ENCODE assay signal across 20 mouse cellular contexts in the genomic region with DNA sequence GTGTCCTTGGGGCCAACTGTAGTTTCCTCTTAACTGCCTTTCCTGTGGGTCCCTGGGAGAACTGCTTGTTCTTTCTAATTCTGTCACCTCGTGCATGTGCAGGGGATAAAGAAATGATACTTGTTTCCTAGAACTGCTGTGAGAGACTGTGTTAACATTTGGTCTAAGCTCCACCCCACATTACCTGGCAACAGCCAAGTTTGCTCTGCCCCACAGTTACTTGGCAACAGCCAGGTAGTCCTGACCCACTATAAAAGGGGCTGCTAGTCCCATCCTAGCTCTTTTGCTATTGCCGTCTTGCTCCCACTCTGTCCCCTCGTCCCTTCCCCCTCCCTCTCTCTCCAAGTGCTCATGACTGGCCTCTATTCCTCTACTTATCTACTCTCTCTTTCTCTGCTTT. TPM values are rescaled to one million over a fixed set of nuclear protein-coding genes. Genes with fewer than 3 reads are reported as not detected.
A peak's percentile ranks its signal among the peaks of the same experiment; 100 is the strongest.
DNase-seq lines count a peak whose midpoint lies in the region; ATAC-seq and TF ChIP-seq lines count a peak whose summit lies in the region.
"Had no signal": no experiment of that assay in that cellular context is flagged by ENCODE, and none has a peak within 500 bp of the region (broad histone marks: within the 10 kb centered on the region; RNA-seq: fewer than 3 reads in every experiment).

No protein-coding gene starts in this region.

- no peak for TF ChIP-seq CTCF in forebrain, postnatal 0 days (IDR thresholded peaks at IDR 0.05; ENCODE audit: low read depth)
- TF ChIP-seq CTCF in midbrain, postnatal 0 days (IDR thresholded peaks at IDR 0.05) = no peak

- WGBS in forebrain, postnatal 0 days = 24% methylated on average over 3 of the region's 3 CpGs
- 39% methylated on average over 3 of the region's 3 CpGs for WGBS in forebrain, embryonic 10.5 days
- 19% methylated on average over 3 of the region's 3 CpGs for WGBS in midbrain, embryonic 13.5 days
- WGBS in midbrain, postnatal 0 days = 27% methylated on average over 3 of the region's 3 CpGs
- 40% methylated on average over 3 of the region's 3 CpGs for WGBS in stomach, embryonic 14.5 days
- 35% methylated on average over 3 of the region's 3 CpGs for WGBS in kidney, embryonic 14.5 days

- H3K27ac ChIP-seq in forebrain, postnatal 0 days (ENCODE audit: low read depth, low read length) = no peak overlapping the region
- no peak overlapping the region for H3K27ac ChIP-seq in forebrain, embryonic 10.5 days
- H3K27ac ChIP-seq in midbrain, embryonic 13.5 days = no peak overlapping the region
- no peak overlapping the region for H3K27ac ChIP-seq in midbrain, postnatal 0 days (ENCODE audit: low read depth, low read length)
- no peak overlapping the region for H3K27ac ChIP-seq in stomach, embryonic 14.5 days (ENCODE audit: low read length)
- no peak overlapping the region for H3K27ac ChIP-seq in kidney, embryonic 14.5 days (ENCODE audit: low read depth, low read length)
- H3K27ac ChIP-seq: embryonic facial prominence, embryonic 12.5 days; hindbrain, embryonic 15.5 days had no signal

- no peak overlapping the region for H3K9ac ChIP-seq in forebrain, postnatal 0 days
- H3K9ac ChIP-seq in midbrain, embryonic 13.5 days (replicated peaks) = no peak overlapping the region
- H3K9ac ChIP-seq in midbrain, postnatal 0 days (replicated peaks; ENCODE audit: low read length, poor library complexity, severe bottlenecking) = no peak overlapping the region
- no peak overlapping the region for H3K9ac ChIP-seq in stomach, embryonic 14.5 days (replicated peaks; ENCODE audit: low read depth, low read length)
- no peak overlapping the region for H3K9ac ChIP-seq in kidney, embryonic 14.5 days (ENCODE audit: low read depth, low read length)
- H3K9ac ChIP-seq: embryonic facial prominence, embryonic 12.5 days; hindbrain, embryonic 15.5 days had no signal

- no peaks in the 10 kb centered on the region for H3K36me3 ChIP-seq in forebrain, postnatal 0 days (ENCODE audit: insufficient read depth)
- H3K36me3 ChIP-seq in forebrain, embryonic 10.5 days (replicated peaks) = no peaks in the 10 kb centered on the region
- H3K36me3 ChIP-seq in midbrain, embryonic 13.5 days = no peaks in the 10 kb centered on the region
- no peaks in the 10 kb centered on the region for H3K36me3 ChIP-seq in midbrain, postnatal 0 days (ENCODE audit: insufficient read depth, low read length)
- no peaks in the 10 kb centered on the region for H3K36me3 ChIP-seq in stomach, embryonic 14.5 days (ENCODE audit: control insufficient read depth, insufficient read depth, low read length)
- H3K36me3 ChIP-seq in kidney, embryonic 14.5 days (ENCODE audit: control insufficient read depth, insufficient read depth, low read length) = no peaks in the 10 kb centered on the region
- H3K36me3 ChIP-seq: embryonic facial prominence, embryonic 12.5 days; heart, embryonic 10.5 days; hindbrain, embryonic 15.5 days had no signal

- H3K4me3 ChIP-seq in forebrain, postnatal 0 days (ENCODE audit: low read depth, low read length) = no peak overlapping the region
- H3K4me3 ChIP-seq in forebrain, embryonic 10.5 days = no peak overlapping the region
- H3K4me3 ChIP-seq in midbrain, embryonic 13.5 days (replicated peaks) = no peak overlapping the region
- no peak overlapping the region for H3K4me3 ChIP-seq in midbrain, postnatal 0 days (ENCODE audit: low read depth, low read length)
- no peak overlapping the region for H3K4me3 ChIP-seq in stomach, embryonic 14.5 days (ENCODE audit: low read depth, low read length)
- no peak overlapping the region for H3K4me3 ChIP-seq in kidney, embryonic 14.5 days (ENCODE audit: low read length)
- H3K4me3 ChIP-seq: embryonic facial prominence, embryonic 12.5 days; heart, embryonic 10.5 days; hindbrain, embryonic 15.5 days had no signal

- no peak overlapping the region for H3K4me2 ChIP-seq in forebrain, postnatal 0 days (ENCODE audit: low read depth)
- H3K4me2 ChIP-seq in midbrain, embryonic 13.5 days (replicated peaks) = peak overlapping the region; percentile 22; the same call in 1 of the 2 replicates
- no peak overlapping the region for H3K4me2 ChIP-seq in midbrain, postnatal 0 days (ENCODE audit: low read depth, low read length, poor library complexity, severe bottlenecking)
- H3K4me2 ChIP-seq in stomach, embryonic 14.5 days (replicated peaks; ENCODE audit: low read depth, low read length) = no peak overlapping the region
- no peak overlapping the region for H3K4me2 ChIP-seq in kidney, embryonic 14.5 days (replicated peaks; ENCODE audit: low read depth, low read length)
- H3K4me2 ChIP-seq: embryonic facial prominence, embryonic 12.5 days had no signal

- peaks cover 8% of the 10 kb centered on the region for H3K4me1 ChIP-seq in forebrain, postnatal 0 days (ENCODE audit: insufficient read depth)
- peaks cover 19% of the 10 kb centered on the region for H3K4me1 ChIP-seq in forebrain, embryonic 10.5 days
- H3K4me1 ChIP-seq in midbrain, embryonic 13.5 days (replicated peaks) = peaks cover 12% of the 10 kb centered on the region
- H3K4me1 ChIP-seq in midbrain, postnatal 0 days (ENCODE audit: insufficient read depth, low read length) = peaks cover 3% of the 10 kb centered on the region; the same call in 1 of the 2 replicates
- H3K4me1 ChIP-seq in stomach, embryonic 14.5 days (ENCODE audit: control insufficient read depth, insufficient read depth, low read length) = peaks cover 5% of the 10 kb centered on the region; the same call in 1 of the 2 replicates
- H3K4me1 ChIP-seq in kidney, embryonic 14.5 days (ENCODE audit: control insufficient read depth, insufficient read depth, low read length) = no peaks in the 10 kb centered on the region
- H3K4me1 ChIP-seq: embryonic facial prominence, embryonic 12.5 days had no signal

- H3K27me3 ChIP-seq in forebrain, postnatal 0 days (ENCODE audit: insufficient read depth, low read length) = no peaks in the 10 kb centered on the region
- peaks cover 72% of the 10 kb centered on the region for H3K27me3 ChIP-seq in forebrain, embryonic 10.5 days (ENCODE audit: poor library complexity, severe bottlenecking)
- H3K27me3 ChIP-seq in midbrain, embryonic 13.5 days = peaks cover 49% of the 10 kb centered on the region
- H3K27me3 ChIP-seq in midbrain, postnatal 0 days (ENCODE audit: insufficient read depth, low read length) = no peaks in the 10 kb centered on the region; the same call in 1 of the 2 replicates
- H3K27me3 ChIP-seq in stomach, embryonic 14.5 days (ENCODE audit: control insufficient read depth, insufficient read depth, low read length) = no peaks in the 10 kb centered on the region
- H3K27me3 ChIP-seq in kidney, embryonic 14.5 days (ENCODE audit: control insufficient read depth, insufficient read depth, low read length) = peaks cover 2% of the 10 kb centered on the region; the same call in 1 of the 2 replicates
- H3K27me3 ChIP-seq: embryonic facial prominence, embryonic 12.5 days had no signal

- H3K9me3 ChIP-seq in forebrain, postnatal 0 days (ENCODE audit: low read length) = no peaks in the 10 kb centered on the region
- no peaks in the 10 kb centered on the region for H3K9me3 ChIP-seq in forebrain, embryonic 10.5 days
- H3K9me3 ChIP-seq in midbrain, embryonic 13.5 days = no peaks in the 10 kb centered on the region
- no peaks in the 10 kb centered on the region for H3K9me3 ChIP-seq in midbrain, postnatal 0 days (ENCODE audit: low read length)
- H3K9me3 ChIP-seq in stomach, embryonic 14.5 days (ENCODE audit: control insufficient read depth, low read depth, low read length) = no peaks in the 10 kb centered on the region
- H3K9me3 ChIP-seq in kidney, embryonic 14.5 days (ENCODE audit: control insufficient read depth, low read length) = no peaks in the 10 kb centered on the region
- H3K9me3 ChIP-seq: embryonic facial prominence, embryonic 12.5 days; heart, embryonic 10.5 days; hindbrain, embryonic 15.5 days had no signal

- peak; percentile 69 for ATAC-seq in forebrain, postnatal 0 days
- 0 out of 2 replicates have a peak, but pooled peaks have one; percentile 4 for ATAC-seq in midbrain, embryonic 13.5 days
- ATAC-seq in midbrain, postnatal 0 days (ENCODE audit: low FRiP score) = no peak
- peak; percentile 23; the same call in 1 of the 2 replicates for ATAC-seq in stomach, embryonic 14.5 days (ENCODE audit: insufficient number of reproducible peaks, insufficient read depth, low FRiP score, low read depth)
- ATAC-seq in kidney, embryonic 14.5 days (ENCODE audit: low FRiP score, low TSS enrichment) = no peak
- ATAC-seq: inflammation-experienced regulatory T-cells, adult 6 months had no signal

- DNase-seq in forebrain, postnatal 0 days = no peak
- no peak for DNase-seq in forebrain, embryonic 10.5 days (ENCODE audit: extremely low spot score, low spot score)
- no peak for DNase-seq in midbrain, postnatal 0 days (ENCODE audit: low spot score)
- DNase-seq in R1 (ENCODE audit: low read depth, low spot score) = peak; percentile 25
- no peak for DNase-seq in lung, adult 18-20 months
- DNase-seq: adrenal gland, postnatal 14 days; cerebellum, adult 11-12 months; cerebellum, adult 9-10 months; cerebellum, postnatal 25 days; gastrocnemius, postnatal 10 days; heart, adult 18-20 months; heart, postnatal 10 days; heart, postnatal 4 days had no signal

RNA-seq across cellular contexts. Expression of gene Msx2, which starts 28.2 kb away (rescaled TPM):
- total RNA-seq in forebrain, postnatal 0 days (2014; rRNA removed) = 0.31 and 0.71 TPM in 2 replicates
- 0.54 and 0.71 TPM in 2 replicates for polyA plus RNA-seq in forebrain, postnatal 0 days (2015; fragmentation: Nextera tagmentation; extraction: Ambion mirVana)
- 17.3 and 19.7 TPM in 2 replicates for polyA plus RNA-seq in forebrain, embryonic 10.5 days (2016; fragmentation: Nextera tagmentation; extraction: Ambion mirVana)
- 1.6 TPM in 2 replicates for polyA plus RNA-seq in midbrain, embryonic 13.5 days (2015; fragmentation: Nextera tagmentation; extraction: Ambion mirVana)
- total RNA-seq in midbrain, postnatal 0 days (2014; rRNA removed) = 0.71 and 2.2 TPM in 2 replicates
- 0.23 and 0.39 TPM in 2 replicates for polyA plus RNA-seq in midbrain, postnatal 0 days (2015; fragmentation: Nextera tagmentation; extraction: Ambion mirVana)
- 1.9 and 2.4 TPM in 2 replicates for polyA plus RNA-seq in stomach, embryonic 14.5 days (2014; fragmentation: Nextera tagmentation; extraction: Ambion mirVana)
- 0.73 and 1.2 TPM in 2 replicates for polyA plus RNA-seq in kidney, embryonic 14.5 days (2014; fragmentation: Nextera tagmentation; extraction: Ambion mirVana)

Comparison
In these comparisons a context has a peak if more than half of its experiments do, and no peak if none do; other contexts are left out.
1. ATAC-seq: peak in forebrain, postnatal 0 days (single experiment), midbrain, embryonic 13.5 days (single experiment) and stomach, embryonic 14.5 days (single experiment); none in midbrain, postnatal 0 days (single experiment) and kidney, embryonic 14.5 days (single experiment).